ENCODE assay signal across 13 mouse cellular contexts in the genomic region with DNA sequence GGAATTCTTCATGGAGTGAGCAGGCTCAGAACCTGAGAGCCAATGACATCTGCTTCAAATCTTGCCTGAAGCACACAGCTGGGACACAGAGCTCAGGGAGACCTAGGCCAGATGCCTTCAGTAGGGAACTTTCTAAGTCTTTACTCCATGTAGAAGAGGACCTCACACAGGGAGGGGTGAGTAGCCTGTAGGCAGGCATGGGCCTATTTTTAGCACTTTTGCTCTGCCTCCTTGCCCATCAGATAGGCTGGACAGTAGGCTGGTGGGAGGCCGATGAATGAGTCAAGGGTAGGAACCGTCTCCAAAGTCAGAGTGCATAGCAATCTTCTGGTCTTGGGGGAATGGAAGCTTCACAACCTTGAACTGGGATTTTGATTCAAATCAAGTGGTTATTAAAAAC. TPM values are rescaled to one million over a fixed set of nuclear protein-coding genes. Genes with fewer than 3 reads are reported as not detected.
DNase-seq lines count a peak whose midpoint lies in the region; ATAC-seq lines count a peak whose summit lies in the region.
"Had no signal": no experiment of that assay in that cellular context is flagged by ENCODE, and none has a peak within 500 bp of the region (broad histone marks: within the 10 kb centered on the region; RNA-seq: fewer than 3 reads in every experiment).

No protein-coding gene starts in this region.

- 8% methylated on average over 2 of the region's 2 CpGs for WGBS in heart, embryonic 13.5 days
- 80% methylated on average over 2 of the region's 2 CpGs for WGBS in limb, embryonic 15.5 days

- H3K4me1 ChIP-seq in heart, embryonic 13.5 days, result peaks cover 95% of the 10 kb centered on the region
- peaks cover 68% of the 10 kb centered on the region for H3K4me1 ChIP-seq in limb, embryonic 15.5 days

- H3K4me2 ChIP-seq in heart, embryonic 13.5 days, result no peak overlapping the region
- H3K4me2 ChIP-seq in limb, embryonic 15.5 days, result no peak overlapping the region
- H3K4me2 ChIP-seq: liver, embryonic 12.5 days had no signal

- H3K27me3 ChIP-seq in heart, embryonic 13.5 days (replicated peaks), result no peaks in the 10 kb centered on the region
- no peaks in the 10 kb centered on the region for H3K27me3 ChIP-seq in limb, embryonic 15.5 days
- H3K27me3 ChIP-seq: liver, embryonic 12.5 days had no signal

- H3K9me3 ChIP-seq in heart, embryonic 13.5 days, result no peaks in the 10 kb centered on the region
- H3K9me3 ChIP-seq in limb, embryonic 15.5 days, result no peaks in the 10 kb centered on the region
- H3K9me3 ChIP-seq: liver, embryonic 12.5 days had no signal

- no peaks in the 10 kb centered on the region for H3K36me3 ChIP-seq in heart, embryonic 13.5 days
- H3K36me3 ChIP-seq in limb, embryonic 15.5 days, result no peaks in the 10 kb centered on the region
- H3K36me3 ChIP-seq: liver, embryonic 12.5 days had no signal

- peak overlapping the region; percentile 97 for H3K27ac ChIP-seq in heart, embryonic 13.5 days (replicated peaks)
- H3K27ac ChIP-seq in limb, embryonic 15.5 days, result peak overlapping the region; percentile 93; the same call in 1 of the 2 replicates

- DNase-seq in ovary, adult 18-20 months (ENCODE audit: low spot score), result peak; percentile 49
- DNase-seq in ovary, postnatal 14 days (ENCODE audit: low spot score), result no peak
- peak; percentile 97 for DNase-seq in heart, adult 11 months
- no peak for DNase-seq in thymus, postnatal 14 days
- no peak for DNase-seq in layer of hippocampus, postnatal 10 days (ENCODE audit: low spot score in 2 of 2)
- DNase-seq: adrenal gland, postnatal 14 days; kidney, postnatal 4 days; right cerebral cortex, postnatal 4 days had no signal

- no peak for ATAC-seq in heart, embryonic 13.5 days (ENCODE audit: extremely low read depth, insufficient number of reproducible peaks, low FRiP score, low TSS enrichment)
- ATAC-seq in limb, embryonic 15.5 days (ENCODE audit: insufficient number of reproducible peaks, low FRiP score, low TSS enrichment, low read depth), result no peak
- ATAC-seq: intestine, postnatal 0 days; liver, embryonic 12.5 days had no signal

- H3K4me3 ChIP-seq in heart, embryonic 13.5 days, result no peak overlapping the region
- no peak overlapping the region for H3K4me3 ChIP-seq in limb, embryonic 15.5 days
- H3K4me3 ChIP-seq: erythroblast, embryonic 14.5 days; liver, embryonic 12.5 days had no signal

- no peak overlapping the region for H3K9ac ChIP-seq in heart, embryonic 13.5 days
- H3K9ac ChIP-seq in limb, embryonic 15.5 days, result no peak overlapping the region
- H3K9ac ChIP-seq: liver, embryonic 12.5 days had no signal

RNA-seq across cellular contexts. Expression of gene Ddc, which starts 22.7 kb away (rescaled TPM):
- polyA plus RNA-seq in heart, embryonic 13.5 days (2015; fragmentation: Nextera tagmentation; extraction: Ambion mirVana), result 64.6 and 78.2 TPM in 2 replicates
- 17.6 and 35.9 TPM in 2 replicates for polyA plus RNA-seq in limb, embryonic 15.5 days (2015; fragmentation: Nextera tagmentation; extraction: Ambion mirVana)
- 1 to 10 TPM; 7.1 to 8.9 TPM for total RNA-seq in layer of hippocampus, postnatal 10 days (2021)

Comparison
In these comparisons a context has a peak if more than half of its experiments do, and no peak if none do; other contexts are left out.
1. DNase-seq: peak in ovary, adult 18-20 months (single experiment) and heart, adult 11 months (single experiment); none in ovary, postnatal 14 days (single experiment), thymus, postnatal 14 days (single experiment) and layer of hippocampus, postnatal 10 days (0 of 2).